Mouse (Mus musculus) CH12.LX (cell line): ENCODE measurements around the gene Ylpm1. TPM values are rescaled to one million over a fixed set of nuclear protein-coding genes. Genes with fewer than 3 reads are reported as not detected.

ENCODE experiments used
- DNase-seq: peaks from one replicate; pipeline ENCODE4 v3.0.0-alpha.2; 2013; ENCODE audit errors: extremely low read depth
- H3K27ac ChIP-seq: 2 replicates; pipeline ENCODE4 v1.5.1; 2012; ENCODE audit warnings: low read depth, mild to moderate bottlenecking, control low read depth, moderate library complexity; ENCODE audit not compliant: insufficient read depth
- H3K27me3 ChIP-seq: replicated peaks from 2 replicates; pipeline ENCODE3; 2012; ENCODE audit warnings: inconsistent platforms
- H3K36me3 ChIP-seq, 2 experiments: replicated peaks in 1 of 2; 2 replicates each; pipeline versions ENCODE3 to v1.6.1; 2012; ENCODE audit warnings: inconsistent platforms in 1 of 2, low read length in 1 of 2, mild to moderate bottlenecking in 1 of 2, mixed read lengths in 1 of 2, moderate library complexity in 1 of 2; ENCODE audit not compliant: control insufficient read depth in 1 of 2, insufficient read depth in 1 of 2
- H3K4me1 ChIP-seq, 2 experiments: 2 replicates each; pipeline ENCODE4 v1.6.1; 2012; ENCODE audit warnings: inconsistent platforms in 1 of 2, moderate library complexity in 1 of 2; ENCODE audit not compliant: insufficient read depth in 2 of 2, control insufficient read depth in 1 of 2
- H3K4me2 ChIP-seq: 2 replicates; pipeline ENCODE4 v1.6.1; 2012; ENCODE audit warnings: low read depth, mild to moderate bottlenecking, control low read depth; ENCODE audit not compliant: poor library complexity, insufficient read depth, severe bottlenecking
- H3K4me3 ChIP-seq, 3 experiments: fragments of 150-350 bp in 1 of 3; sonication (generic) in 1 of 3; replicated peaks in 1 of 3; 2 replicates each; pipeline versions ENCODE3 to v1.5.1; 2011 to 2012; ENCODE audit warnings: low read depth in 2 of 3, low read length in 2 of 3, mild to moderate bottlenecking in 2 of 3, moderate library complexity in 2 of 3, control low read depth in 1 of 3, improper control_type of control experiment in 1 of 3, inconsistent platforms in 1 of 3, mixed read lengths in 1 of 3; ENCODE audit not compliant: poor library complexity in 1 of 3
- H3K79me2 ChIP-seq: replicated peaks from 2 replicates; pipeline ENCODE4 v1.6.1; 2012; ENCODE audit warnings: mild to moderate bottlenecking, moderate library complexity; ENCODE audit not compliant: control insufficient read depth, poor library complexity, insufficient read depth, severe bottlenecking; ENCODE audit errors: extremely low read depth
- H3K9ac ChIP-seq: 2 replicates; pipeline ENCODE4 v1.6.1; 2012; ENCODE audit warnings: low read depth, mild to moderate bottlenecking, control low read depth, moderate library complexity; ENCODE audit not compliant: insufficient read depth
- H3K9me3 ChIP-seq: replicated peaks from 2 replicates; pipeline ENCODE3; 2012; ENCODE audit warnings: low read length, inconsistent platforms, mixed read lengths
- CTCF ChIP-seq, 2 experiments: IDR thresholded peaks in 1 of 2; conservative IDR thresholded peaks in 1 of 2; 2 replicates each; pipeline ENCODE4 v1.5.1; 2011 to 2012; ENCODE audit warnings: low read depth in 2 of 2, low read length in 2 of 2, improper control_type of control experiment in 1 of 2, inconsistent platforms in 1 of 2, mild to moderate bottlenecking in 1 of 2, moderate library complexity in 1 of 2
- E2F4 ChIP-seq: IDR thresholded peaks from 2 replicates; pipeline ENCODE4 v1.6.1; 2011; ENCODE audit warnings: low read depth, low read length, improper control_type of control experiment; ENCODE audit not compliant: insufficient replicate concordance
- ELF1 ChIP-seq: IDR thresholded peaks from 2 replicates; pipeline ENCODE4 v1.6.1; 2014; ENCODE audit warnings: low read depth, mild to moderate bottlenecking, inconsistent platforms, low read length, improper control_type of control experiment
- ETS1 ChIP-seq: conservative IDR thresholded peaks from 2 replicates; pipeline ENCODE4 v1.6.1; 2012; ENCODE audit warnings: low read depth, mild to moderate bottlenecking, inconsistent platforms, low read length, improper control_type of control experiment, moderate library complexity
- HCFC1 ChIP-seq: IDR thresholded peaks from 2 replicates; pipeline ENCODE4 v1.6.1; 2012; ENCODE audit warnings: low read depth, mild to moderate bottlenecking, inconsistent platforms, low read length, improper control_type of control experiment
- JUND ChIP-seq: conservative IDR thresholded peaks from 2 replicates; pipeline ENCODE4 v1.6.1; 2011; ENCODE audit warnings: low read depth, low read length, improper control_type of control experiment
- KAT2A ChIP-seq: IDR thresholded peaks from 2 replicates; pipeline ENCODE4 v1.6.1; 2012; ENCODE audit warnings: low read length, improper control_type of control experiment, inconsistent platforms; ENCODE audit not compliant: insufficient replicate concordance
- MAZ ChIP-seq: IDR thresholded peaks from 2 replicates; pipeline ENCODE4 v1.6.1; 2012; ENCODE audit warnings: low read depth, mild to moderate bottlenecking, inconsistent platforms, low read length, improper control_type of control experiment, moderate library complexity
- MXI1 ChIP-seq: IDR thresholded peaks from 2 replicates; pipeline ENCODE4 v1.6.1; 2011; ENCODE audit warnings: mild to moderate bottlenecking, low read depth, low read length, improper control_type of control experiment
- NELFE ChIP-seq: IDR thresholded peaks from 2 replicates; pipeline ENCODE4 v1.6.1; 2011; ENCODE audit warnings: low read depth, low read length, improper control_type of control experiment
- RAD21 ChIP-seq: IDR thresholded peaks from 2 replicates; pipeline ENCODE4 v1.6.1; 2011; ENCODE audit warnings: low read depth, mild to moderate bottlenecking, low read length, improper control_type of control experiment, moderate library complexity
- SIN3A ChIP-seq: IDR thresholded peaks from 2 replicates; pipeline ENCODE4 v1.6.1; 2012; ENCODE audit warnings: low read length, improper control_type of control experiment, inconsistent platforms
- UBTF ChIP-seq: IDR thresholded peaks from 2 replicates; pipeline ENCODE4 v1.6.1; 2012; ENCODE audit warnings: low read depth, mild to moderate bottlenecking, inconsistent platforms, low read length, improper control_type of control experiment, moderate library complexity
- ZMIZ1 ChIP-seq: IDR thresholded peaks from 2 replicates; pipeline ENCODE4 v1.6.1; 2012; ENCODE audit warnings: low read depth, mild to moderate bottlenecking, inconsistent platforms, low read length, improper control_type of control experiment
- dilution Hi-C: fragments of 300-500 bp; cut with MboI; formaldehyde crosslinking; loops from 2 replicates; pipeline ENCODE4 v1.14.3; 2020; ENCODE audit warnings: low sequenced_read_pairs; ENCODE audit not compliant: extremely low pct_unique_long_range_greater_than_20kb, extremely low pct_ligation_motif_present
- in situ Hi-C: fragments of 300-500 bp; cut with MboI; formaldehyde crosslinking; loops from 3 replicates; pipeline ENCODE4 v1.14.3; 2019; ENCODE audit warnings: low sequenced_read_pairs, low pct_ligation_motif_present, low pct_unique_long_range_greater_than_20kb, mixed read lengths
- polyA plus RNA-seq: library from polyadenylated mRNA; unstranded; fragments of >175 nt; gene quantifications from 2 replicates; pipeline ENCODE4 v1.2.1, GENCODE M21; 2012; ENCODE audit warnings: low read depth; ENCODE audit not compliant: insufficient read length
- total RNA-seq, 2 experiments: library from RNA; depleted of rRNA; stranded (reverse); fragments of 300-350 nt in 1 of 2; fragments of >200 nt in 1 of 2; gene quantifications; 2 replicates each; pipeline ENCODE4 v1.2.3; 2012 to 2014

Gene Ylpm1
- total and polyA plus RNA-seq, 3 experiments: 19.3 to 56.8 (median 20.1) TPM

GRCm38 (mm10) chr12:85094706-85095105 lies 98.6 kb downstream of the Ylpm1 start:
- H3K36me3 ChIP-seq: peaks cover 32 to 51% of the 10 kb centered on the region in 2 experiments
- H3K4me3 ChIP-seq: no peak overlapping the region
- no peak for TF ChIP-seq RAD21
- no peak for TF ChIP-seq ZMIZ1
- no peak for TF ChIP-seq MXI1
- no peak for TF ChIP-seq E2F4
- TF ChIP-seq JUND: no peak
- H3K4me2 ChIP-seq: no peak overlapping the region
- H3K9me3 ChIP-seq: no peaks in the 10 kb centered on the region
- in situ Hi-C loops: loop anchor here (5.0 kb wide), 1 partner anchor 38 kb away; no protein-coding TSS in a partner anchor
- H3K4me1 ChIP-seq: peaks cover 8 to 49% of the 10 kb centered on the region in 2 experiments
- no peaks in the 10 kb centered on the region for H3K79me2 ChIP-seq
- H3K27me3 ChIP-seq: no peaks in the 10 kb centered on the region
- no peak overlapping the region for H3K27ac ChIP-seq
- DNase-seq: no peak
- dilution Hi-C loops: no loop called here
- no peak overlapping the region for H3K9ac ChIP-seq

GRCm38 (mm10) chr12:85095146-85095545 lies 99.0 kb downstream of the Ylpm1 start:
- Histone ChIP-seq H3K4me1 (peaks cover 8 to 49% of the 10 kb centered on the region in 2 experiments), H3K4me2 (no peak overlapping the region), H3K27ac (no peak overlapping the region), H3K79me2 (no peaks in the 10 kb centered on the region), H3K9ac (no peak overlapping the region), H3K9me3 (no peaks in the 10 kb centered on the region), H3K27me3 (no peaks in the 10 kb centered on the region), H3K36me3 (peaks cover 30 to 49% of the 10 kb centered on the region in 2 experiments), H3K4me3 (no peak overlapping the region)
- TF ChIP-seq SIN3A (no peak), E2F4 (no peak)
- in situ Hi-C loops: no loop called here
- DNase-seq: no peak
- dilution Hi-C loops: no loop called here

- in situ Hi-C loops (no loop called here), dilution Hi-C loops (no loop called here)
These were observed 99.7 kb downstream of the Ylpm1 start for GRCm38 (mm10) chr12:85095859-85096258.

More at GRCm38 (mm10) chr12:85095859-85096258, 99.7 kb downstream of the Ylpm1 start:
- H3K4me3 ChIP-seq: no peak overlapping the region
- no peak overlapping the region for H3K9ac ChIP-seq
- no peak overlapping the region for H3K27ac ChIP-seq
- no peak for DNase-seq
- no peaks in the 10 kb centered on the region for H3K79me2 ChIP-seq
- H3K4me1 ChIP-seq: peaks cover 8 to 55% of the 10 kb centered on the region in 2 experiments
- H3K9me3 ChIP-seq: no peaks in the 10 kb centered on the region
- H3K27me3 ChIP-seq: no peaks in the 10 kb centered on the region
- H3K4me2 ChIP-seq: no peak overlapping the region
- no peak for TF ChIP-seq NELFE
- TF ChIP-seq ELF1: no peak
- TF ChIP-seq UBTF: no peak
- no peak for TF ChIP-seq KAT2A
- no peak for TF ChIP-seq MAZ
- no peak for TF ChIP-seq E2F4
- no peak for TF ChIP-seq ETS1
- TF ChIP-seq CTCF (conservative IDR thresholded peaks at IDR 0.05 in 1 of 2, IDR thresholded peaks at IDR 0.05 in 1 of 2; ENCODE audit: low read depth in 2 of 2, low read length in 2 of 2): no peak
- TF ChIP-seq HCFC1: no peak
- TF ChIP-seq, all 38 proteins: peak for 0
- peaks cover 27 to 43% of the 10 kb centered on the region in 2 experiments for H3K36me3 ChIP-seq
